Mouse (Mus musculus) testis, adult 2 months (tissue): ENCODE measurements around the gene Uba2.

ENCODE experiments used
- CTCF ChIP-seq: fragments of 200-500 bp; IDR thresholded peaks from 2 replicates; pipeline ENCODE4 v1.5.1; 2012; ENCODE audit warnings: low read depth, mild to moderate bottlenecking, inconsistent platforms, low read length, moderate library complexity; ENCODE audit not compliant: control insufficient read depth, insufficient read depth, insufficient replicate concordance
- POLR2A ChIP-seq: fragments of 200-500 bp; IDR thresholded peaks from 2 replicates; pipeline ENCODE4 v1.6.1; 2012; ENCODE audit warnings: low read depth, mild to moderate bottlenecking, inconsistent platforms, low read length, moderate library complexity; ENCODE audit not compliant: control insufficient read depth

DNA sequence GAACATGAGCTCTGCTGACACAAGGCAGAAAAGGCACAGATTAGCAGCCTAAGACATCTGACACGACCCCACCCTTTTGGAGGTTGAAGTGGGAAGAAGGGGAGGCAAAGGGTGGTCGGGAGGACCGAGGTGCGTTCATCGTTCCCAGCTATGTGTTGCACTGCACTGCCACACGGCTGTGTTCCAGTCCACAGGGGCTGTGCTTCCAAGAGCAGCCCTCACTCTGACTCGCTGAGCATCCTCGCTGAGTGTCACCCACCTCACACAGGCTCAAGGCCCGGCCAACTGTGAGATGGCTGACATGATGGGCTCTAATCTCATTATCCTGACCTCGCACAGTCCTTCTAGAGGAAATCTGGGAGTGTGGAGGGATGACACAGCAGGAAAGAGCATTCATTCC lies 47.1 kb upstream of the Uba2 start:
- TF ChIP-seq POLR2A (no peak), CTCF (no peak)
